Mouse (Mus musculus): ENCODE data around the gene Trim2. TPM values are rescaled to one million over a fixed set of nuclear protein-coding genes. Genes with fewer than 3 reads are reported as not detected.

Gene Trim2
- polyA plus RNA-seq, 1 experiment from 2014 or later: 36.4 TPM

- whole genome bisulfite sequencing: 86% methylated on average over 6 of the region's 6 CpGs
- H3K9me3 ChIP-seq: no peaks in the 10 kb centered on the region
- peaks cover 10% of the 10 kb centered on the region for H3K27me3 ChIP-seq (ENCODE audit: poor library complexity, severe bottlenecking)
- no peak for DNase-seq (ENCODE audit: extremely low spot score, low spot score)
- no peaks in the 10 kb centered on the region for H3K36me3 ChIP-seq (replicated peaks)
- no peak overlapping the region for H3K4me3 ChIP-seq
- H3K4me1 ChIP-seq: peaks cover 10% of the 10 kb centered on the region
- no peak overlapping the region for H3K27ac ChIP-seq
These were observed 7.3 kb upstream of the Trim2 start for GRCm38 (mm10) chr3:84313801-84314541.

- DNase-seq (ENCODE audit: extremely low spot score, low spot score): peak; percentile 66
- no peaks in the 10 kb centered on the region for H3K9me3 ChIP-seq
These were observed 6.5 kb upstream of the Trim2 start for GRCm38 (mm10) chr3:84313003-84313800.

GRCm38 (mm10) chr3:84312326-84312725 lies 5.6 kb upstream of the Trim2 start:
- no peaks in the 10 kb centered on the region for H3K9me3 ChIP-seq
- H3K4me3 ChIP-seq: no peak overlapping the region
- peaks cover 16% of the 10 kb centered on the region for H3K27me3 ChIP-seq (ENCODE audit: poor library complexity, severe bottlenecking)
- 88% methylated on average over 5 of the region's 5 CpGs for WGBS
- H3K27ac ChIP-seq: no peak overlapping the region
- peaks cover 10% of the 10 kb centered on the region for H3K4me1 ChIP-seq
- H3K36me3 ChIP-seq (replicated peaks): no peaks in the 10 kb centered on the region
- DNase-seq (ENCODE audit: extremely low spot score, low spot score): no peak

More at GRCm38 (mm10) chr3:84313003-84313800, 6.5 kb upstream of the Trim2 start:
- no peak overlapping the region for H3K27ac ChIP-seq
- peaks cover 10% of the 10 kb centered on the region for H3K4me1 ChIP-seq
- H3K27me3 ChIP-seq (ENCODE audit: poor library complexity, severe bottlenecking): peaks cover 10% of the 10 kb centered on the region
- H3K36me3 ChIP-seq (replicated peaks): no peaks in the 10 kb centered on the region
- H3K4me3 ChIP-seq: no peak overlapping the region
- WGBS: 52% methylated on average over 18 of the region's 18 CpGs

DNA sequence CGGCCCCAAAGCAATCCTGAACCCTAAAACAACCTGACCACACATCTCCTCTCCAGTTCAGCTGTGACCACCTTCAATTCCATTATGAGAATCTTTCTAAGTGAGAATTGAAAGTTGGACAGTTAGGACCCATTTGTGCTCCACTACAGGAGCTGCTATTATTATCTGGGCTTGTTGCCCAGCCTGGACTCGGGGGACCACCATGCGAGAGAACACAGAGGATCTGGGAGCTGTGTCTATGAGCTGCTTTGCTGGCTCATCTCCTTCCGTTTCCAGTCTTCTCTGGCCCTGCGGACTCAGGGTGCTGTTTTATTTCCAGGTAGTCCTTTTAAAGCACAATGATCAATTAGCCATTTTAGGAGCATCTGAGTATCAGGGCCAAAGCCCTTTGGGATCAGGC lies 839 bp upstream of the Trim2 start:
- 89% methylated on average over 5 of the region's 5 CpGs for WGBS

DNA sequence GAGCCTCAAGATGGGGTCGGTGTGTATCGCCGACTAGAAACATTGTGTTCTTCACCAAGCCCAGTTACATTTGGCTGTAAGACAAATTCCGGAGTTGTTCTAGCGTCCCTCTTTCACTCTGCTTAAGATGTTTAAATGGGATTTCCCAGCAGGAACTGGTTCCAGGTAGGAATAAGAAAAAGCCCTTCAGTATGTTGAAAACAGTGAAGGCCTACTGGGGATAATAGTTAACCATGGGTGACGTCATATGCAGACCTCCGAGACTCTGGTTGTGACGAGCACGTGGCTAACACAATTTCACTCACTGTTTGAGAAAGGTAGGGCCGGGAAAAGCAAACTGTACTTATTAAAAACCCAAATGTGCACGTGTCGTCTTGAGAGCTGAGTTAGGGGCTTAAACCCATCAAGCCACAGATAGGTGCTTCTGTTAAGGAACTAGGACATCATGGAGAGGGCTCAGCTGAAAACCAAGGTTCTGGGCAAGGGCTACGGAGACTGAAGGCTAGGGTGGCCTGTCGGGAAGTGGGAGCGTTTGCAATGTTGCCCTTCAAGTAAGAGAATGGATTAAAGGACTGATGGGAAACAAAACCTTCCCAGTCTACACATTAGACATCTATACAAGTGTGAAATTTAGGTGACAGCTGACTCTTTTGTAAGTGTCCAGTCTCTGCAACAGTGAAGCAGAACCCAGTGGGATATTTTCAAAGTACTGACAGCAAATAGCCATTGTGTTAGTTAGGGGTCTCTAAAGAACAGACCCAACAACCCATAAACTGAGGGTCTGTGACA lies 761 bp downstream of the Trim2 start:
- H3K36me3 ChIP-seq (replicated peaks): no peaks in the 10 kb centered on the region
- no peaks in the 10 kb centered on the region; the same call in 1 of the 2 replicates for H3K9me3 ChIP-seq
- no peak overlapping the region for H3K27ac ChIP-seq
- H3K27me3 ChIP-seq (ENCODE audit: poor library complexity, severe bottlenecking): peaks cover 61% of the 10 kb centered on the region
- H3K4me3 ChIP-seq: peak overlapping the region; percentile 56
- no peak for DNase-seq (ENCODE audit: extremely low spot score, low spot score)
- peaks cover 41% of the 10 kb centered on the region for H3K4me1 ChIP-seq
- 47% methylated on average over 15 of the region's 15 CpGs for WGBS

More for the DNA sequence above, 839 bp upstream of the Trim2 start:
- peaks cover 32% of the 10 kb centered on the region for H3K4me1 ChIP-seq
- no peak overlapping the region for H3K27ac ChIP-seq
- peaks cover 64% of the 10 kb centered on the region for H3K27me3 ChIP-seq (ENCODE audit: poor library complexity, severe bottlenecking)
- H3K4me3 ChIP-seq: no peak overlapping the region
- no peaks in the 10 kb centered on the region; the same call in 1 of the 2 replicates for H3K9me3 ChIP-seq
- DNase-seq (ENCODE audit: extremely low spot score, low spot score): no peak
- H3K36me3 ChIP-seq (replicated peaks): no peaks in the 10 kb centered on the region

DNA sequence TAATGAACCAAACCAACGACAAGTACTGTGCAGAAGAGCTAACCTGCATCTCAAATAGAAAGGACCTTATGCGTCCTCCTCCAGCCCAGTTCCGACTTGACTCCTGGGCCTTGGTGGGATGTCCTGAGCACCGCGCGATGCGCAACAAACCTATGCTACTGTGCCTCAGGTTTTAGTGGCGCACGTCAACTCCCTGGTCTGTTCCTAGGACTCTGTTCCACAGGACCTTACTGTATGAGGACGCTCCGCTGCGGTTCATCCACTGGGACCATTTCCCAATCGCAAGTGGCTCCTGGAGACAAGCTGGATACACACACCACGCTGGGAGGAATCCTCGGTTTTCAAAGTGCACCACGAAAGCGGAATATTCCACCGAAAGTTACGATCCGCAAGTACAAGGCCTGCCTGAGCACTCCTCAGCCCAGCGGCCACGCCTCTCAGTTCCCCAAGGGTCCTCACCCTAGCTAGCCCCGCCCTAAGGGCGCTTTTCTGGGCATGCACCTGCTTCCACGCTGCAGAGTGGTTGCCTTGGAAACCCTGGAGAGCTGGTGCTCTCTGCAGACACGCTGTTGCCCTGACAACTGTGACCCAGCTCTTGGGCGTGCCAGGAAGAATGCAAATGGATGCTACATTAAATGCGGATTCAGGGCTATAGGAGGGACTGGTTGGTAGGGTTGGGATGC lies 1.5 kb downstream of the Trim2 start:
- DNase-seq (ENCODE audit: extremely low spot score, low spot score): peak; percentile 88
- peaks cover 41% of the 10 kb centered on the region for H3K4me1 ChIP-seq
- WGBS: under 1% methylated on average over 28 of the region's 28 CpGs
- peak overlapping the region; percentile 56 for H3K4me3 ChIP-seq
- no peaks in the 10 kb centered on the region; the same call in 1 of the 2 replicates for H3K9me3 ChIP-seq
- peak overlapping the region; percentile 74 for H3K27ac ChIP-seq
- no peaks in the 10 kb centered on the region for H3K36me3 ChIP-seq (replicated peaks)
- H3K27me3 ChIP-seq (ENCODE audit: poor library complexity, severe bottlenecking): peaks cover 61% of the 10 kb centered on the region

DNA sequence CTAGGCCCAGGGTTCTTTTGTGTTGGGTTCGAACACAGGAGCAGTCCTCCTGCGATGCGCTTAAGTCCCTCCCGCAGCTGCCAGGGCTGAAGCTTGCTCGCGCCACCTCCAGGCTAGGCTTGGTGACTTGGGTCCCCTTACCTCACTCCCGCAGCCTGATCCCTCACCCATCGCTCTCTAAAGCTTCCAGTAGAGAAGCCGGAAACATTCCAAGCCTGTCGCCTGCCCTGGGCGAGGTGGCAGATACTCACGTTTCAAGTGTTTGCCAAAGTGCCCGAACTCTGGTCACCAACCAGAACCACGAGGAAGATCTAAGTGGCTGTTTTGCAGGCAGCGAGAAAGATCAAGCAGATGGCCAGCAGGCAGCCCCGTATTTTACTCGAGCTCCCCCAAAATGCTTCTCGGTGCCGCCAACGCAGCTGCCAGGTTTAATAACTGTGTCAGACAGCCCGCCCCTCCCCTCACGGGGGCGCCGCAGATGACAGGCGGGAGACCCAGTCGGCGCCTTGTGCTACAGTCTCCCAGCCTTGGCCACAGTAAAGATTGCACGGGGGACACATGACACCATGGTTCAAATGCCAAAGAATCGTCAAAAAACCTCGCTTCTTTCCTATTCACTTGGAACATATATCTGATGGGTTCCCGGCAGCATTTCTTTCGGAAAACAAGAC lies 2.2 kb downstream of the Trim2 start:
- Histone ChIP-seq H3K9me3 (no peaks in the 10 kb centered on the region; the same call in 1 of the 2 replicates), H3K27ac (peak overlapping the region; percentile 74), H3K4me1 (peaks cover 41% of the 10 kb centered on the region), H3K36me3 (replicated peaks) (no peaks in the 10 kb centered on the region), H3K27me3 (ENCODE audit: poor library complexity, severe bottlenecking) (peaks cover 58% of the 10 kb centered on the region), H3K4me3 (peak overlapping the region; percentile 56)
- peak; percentile 62 for DNase-seq (ENCODE audit: extremely low spot score, low spot score)
- under 1% methylated on average over 32 of the region's 32 CpGs for WGBS

- Histone ChIP-seq H3K27ac (no peak overlapping the region), H3K4me3 (peak overlapping the region; percentile 56; the same call in 1 of the 2 replicates)
These were observed 3.2 kb downstream of the Trim2 start for GRCm38 (mm10) chr3:84303395-84303949.

DNA sequence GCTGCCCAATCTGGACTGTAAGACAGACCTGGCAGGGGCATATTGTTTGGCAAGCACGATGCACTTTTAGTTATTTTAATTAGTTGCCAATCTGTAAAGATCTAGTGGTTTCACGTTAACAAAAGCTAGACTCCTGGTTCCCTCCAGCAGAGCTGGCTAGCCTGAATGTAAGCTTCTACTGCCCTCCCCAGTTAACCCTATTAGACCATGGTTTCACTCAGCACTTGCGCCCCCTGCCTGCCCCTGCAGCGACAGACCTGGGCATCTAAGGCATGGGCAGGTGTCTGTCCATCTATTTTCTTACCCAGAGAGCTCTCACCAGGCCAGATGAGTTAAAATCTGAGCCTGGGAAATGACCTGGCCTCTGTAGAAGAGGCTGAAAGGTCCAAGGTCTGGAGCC lies 4.4 kb downstream of the Trim2 start:
- peak; percentile 24 for DNase-seq (ENCODE audit: extremely low spot score, low spot score)
- H3K36me3 ChIP-seq (replicated peaks): no peaks in the 10 kb centered on the region
- peaks cover 52% of the 10 kb centered on the region for H3K27me3 ChIP-seq (ENCODE audit: poor library complexity, severe bottlenecking)
- WGBS: 15% methylated on average over 4 of the region's 4 CpGs
- no peak overlapping the region for H3K4me3 ChIP-seq
- peaks cover 41% of the 10 kb centered on the region for H3K4me1 ChIP-seq
- H3K27ac ChIP-seq: no peak overlapping the region
- no peaks in the 10 kb centered on the region; the same call in 1 of the 2 replicates for H3K9me3 ChIP-seq

More at GRCm38 (mm10) chr3:84303395-84303949, 3.2 kb downstream of the Trim2 start:
- peaks cover 41% of the 10 kb centered on the region for H3K4me1 ChIP-seq
- no peaks in the 10 kb centered on the region; the same call in 1 of the 2 replicates for H3K9me3 ChIP-seq
- no peak for DNase-seq (ENCODE audit: extremely low spot score, low spot score)
- H3K27me3 ChIP-seq (ENCODE audit: poor library complexity, severe bottlenecking): peaks cover 58% of the 10 kb centered on the region
- H3K36me3 ChIP-seq (replicated peaks): no peaks in the 10 kb centered on the region
- 75% methylated on average over 8 of the region's 8 CpGs for WGBS

GRCm38 (mm10) chr3:84301674-84302073 lies 5.0 kb downstream of the Trim2 start:
- WGBS: 91% methylated on average over 4 of the region's 4 CpGs
- no peaks in the 10 kb centered on the region; the same call in 1 of the 2 replicates for H3K9me3 ChIP-seq
- H3K36me3 ChIP-seq (replicated peaks): no peaks in the 10 kb centered on the region
- no peak overlapping the region for H3K27ac ChIP-seq
- peaks cover 41% of the 10 kb centered on the region for H3K4me1 ChIP-seq
- DNase-seq (ENCODE audit: extremely low spot score, low spot score): no peak
- H3K4me3 ChIP-seq: no peak overlapping the region
- H3K27me3 ChIP-seq (ENCODE audit: poor library complexity, severe bottlenecking): peaks cover 46% of the 10 kb centered on the region

- no peak overlapping the region for H3K27ac ChIP-seq
- DNase-seq (ENCODE audit: extremely low spot score, low spot score): no peak
- H3K4me1 ChIP-seq: peaks cover 32% of the 10 kb centered on the region
- H3K36me3 ChIP-seq (replicated peaks): no peaks in the 10 kb centered on the region
- no peaks in the 10 kb centered on the region for H3K9me3 ChIP-seq
- peaks cover 11% of the 10 kb centered on the region for H3K27me3 ChIP-seq (ENCODE audit: poor library complexity, severe bottlenecking)
- 61% methylated on average over 3 of the region's 3 CpGs for WGBS
- no peak overlapping the region for H3K4me3 ChIP-seq
These were observed 8.5 kb downstream of the Trim2 start for GRCm38 (mm10) chr3:84298186-84298585.
